Mouse (Mus musculus) hindlimb bud, embryonic 11.5 days (tissue): ENCODE measurements around the gene Ccdc71.

ENCODE experiments used
- DNase-seq: peaks from one replicate; pipeline ENCODE4 v3.0.0-alpha.2; 2012; ENCODE audit warnings: low read depth, low spot score; ENCODE audit errors: extremely low spot score

Ccdc71 gene

DNA sequence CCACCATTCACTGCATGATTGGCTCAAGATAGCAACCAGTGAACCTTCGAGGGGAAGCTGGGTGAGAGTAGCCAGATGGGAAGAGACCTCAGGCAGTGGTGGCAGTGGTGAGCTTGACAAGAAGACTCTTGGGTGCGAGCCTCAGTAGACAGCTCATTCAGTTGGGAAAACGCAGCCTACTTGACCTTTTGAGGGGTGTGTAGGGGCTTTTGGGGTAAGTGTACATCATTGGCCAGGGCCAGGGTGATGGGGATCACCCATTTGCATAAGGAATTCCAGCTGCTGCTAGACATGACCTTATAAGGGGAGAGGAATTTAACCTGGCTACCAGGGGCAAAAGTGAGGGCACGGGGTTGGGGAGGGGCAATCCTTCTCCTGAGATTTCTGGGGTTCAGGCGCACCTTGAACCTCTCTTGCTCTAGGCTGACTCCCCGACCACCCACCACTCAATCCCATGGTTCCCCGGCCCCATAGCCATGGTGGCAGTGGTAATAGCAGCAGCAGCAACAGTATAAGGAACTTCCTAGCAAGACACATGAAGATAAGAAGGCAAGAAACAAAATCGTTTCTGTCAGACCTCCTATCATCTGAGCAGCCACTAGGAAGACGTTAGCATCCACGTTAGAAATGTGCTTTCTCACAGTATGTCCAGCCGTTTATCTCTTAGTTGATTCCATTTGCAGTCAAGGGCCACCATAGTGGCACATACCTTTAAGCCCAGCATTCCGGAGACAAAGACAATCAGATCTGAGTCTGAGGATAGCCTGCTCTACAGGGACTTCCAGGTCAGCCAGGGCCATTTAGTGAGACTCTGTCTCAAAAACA lies 4.4 kb upstream of the Ccdc71 start:
- DNase-seq = no peak

- DNase-seq = no peak
Measured at GRCm38 (mm10) chr9:108456953-108457352, 3.4 kb upstream of the Ccdc71 start.

- DNase-seq = no peak
Measured at GRCm38 (mm10) chr9:108459939-108460318, 398 bp upstream of the Ccdc71 start.

GRCm38 (mm10) chr9:108461181-108461631 lies 879 bp downstream of the Ccdc71 start, which contains the start of gene Klhdc8b:
Gene Klhdc8b, minus strand, starts transcription at chr9:108461581.
- DNase-seq = no peak

DNA sequence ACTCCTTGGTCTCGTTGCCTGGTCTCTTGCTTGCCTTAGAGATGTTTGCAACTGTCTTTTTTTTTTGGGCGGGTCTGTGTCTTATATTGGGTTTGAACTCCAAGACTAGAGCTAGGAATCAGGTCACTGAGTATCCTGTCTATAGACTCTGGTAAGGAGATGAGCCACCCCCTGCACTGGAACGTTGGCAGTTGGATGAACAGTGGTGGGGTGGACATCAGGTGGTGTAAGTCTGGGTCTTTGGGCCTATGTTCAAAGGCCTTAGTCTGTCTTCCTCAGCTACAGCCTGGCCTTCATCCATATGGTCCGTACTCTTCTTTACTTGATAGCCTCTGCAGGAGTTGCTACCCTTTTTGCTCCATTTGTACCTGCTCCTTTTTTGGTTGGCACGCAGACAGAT lies 1.3 kb downstream of the Ccdc71 start:
- DNase-seq = no peak

DNA sequence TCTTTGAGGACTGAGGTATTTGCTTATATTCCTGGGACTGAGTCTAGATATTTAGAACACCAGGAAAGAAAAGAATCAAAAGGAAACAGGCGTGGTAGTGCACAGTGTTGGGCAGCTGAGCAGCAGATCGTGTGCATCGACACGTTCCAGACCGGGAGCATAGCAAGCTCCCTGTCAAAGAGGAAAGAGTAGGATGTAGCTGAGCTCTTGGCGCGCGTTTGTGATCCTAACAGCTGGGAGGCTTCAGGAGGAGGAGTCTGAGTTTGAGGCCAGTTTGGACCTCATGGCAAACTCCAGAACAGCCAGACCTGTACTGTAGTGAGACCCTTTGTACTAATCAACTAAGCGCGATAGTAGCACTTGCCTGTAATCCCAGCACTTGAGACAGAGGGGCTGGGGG lies 1.9 kb downstream of the Ccdc71 start:
- DNase-seq = no peak

- no peak for DNase-seq
Measured at GRCm38 (mm10) chr9:108463713-108464112, 3.4 kb downstream of the Ccdc71 start.

- no peak for DNase-seq
Measured at GRCm38 (mm10) chr9:108466219-108466618, 5.9 kb downstream of the Ccdc71 start.

- no peak for DNase-seq
Measured at GRCm38 (mm10) chr9:108469430-108469829, 9.1 kb downstream of the Ccdc71 start.

DNA sequence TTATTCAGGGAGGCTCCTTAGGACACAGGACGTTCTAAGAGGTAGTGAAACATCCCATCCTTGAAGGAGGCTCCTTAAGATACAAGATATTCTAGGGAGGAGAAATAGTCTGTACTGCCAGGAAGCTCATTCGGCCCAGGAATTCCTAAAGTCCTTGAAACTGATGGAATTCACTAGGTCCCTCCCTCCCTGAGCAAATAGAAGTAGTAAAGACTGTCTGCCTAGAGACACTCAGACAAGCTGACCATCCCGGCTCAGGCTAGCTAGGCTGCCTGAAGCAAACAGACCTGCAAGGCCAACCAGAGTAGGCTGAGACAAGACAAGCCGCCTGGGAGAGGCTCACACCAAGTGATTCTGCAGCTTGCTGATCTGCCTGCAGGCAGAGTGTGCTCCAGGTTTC lies 9.5 kb downstream of the Ccdc71 start:
- DNase-seq = no peak

DNA sequence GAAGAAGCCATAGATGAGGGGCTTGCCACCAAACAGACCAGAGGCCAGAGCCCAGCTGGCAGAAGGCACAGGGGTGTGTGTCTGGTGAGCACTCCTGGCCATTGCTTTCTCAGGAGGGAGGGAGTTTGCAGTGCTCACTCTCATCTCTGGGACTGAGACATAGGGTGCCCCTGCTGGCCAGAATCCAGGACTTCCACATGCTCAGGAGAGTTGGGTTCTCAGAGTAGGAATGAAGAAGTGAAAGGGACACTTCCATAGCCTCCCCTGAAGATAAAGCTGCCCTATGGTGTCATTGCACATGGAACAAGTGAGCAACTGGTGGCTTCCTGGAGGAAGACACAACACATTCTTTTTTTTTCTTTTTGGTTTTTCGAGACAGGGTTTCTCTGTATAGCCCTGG lies 14.2 kb downstream of the Ccdc71 start:
- no peak for DNase-seq

DNA sequence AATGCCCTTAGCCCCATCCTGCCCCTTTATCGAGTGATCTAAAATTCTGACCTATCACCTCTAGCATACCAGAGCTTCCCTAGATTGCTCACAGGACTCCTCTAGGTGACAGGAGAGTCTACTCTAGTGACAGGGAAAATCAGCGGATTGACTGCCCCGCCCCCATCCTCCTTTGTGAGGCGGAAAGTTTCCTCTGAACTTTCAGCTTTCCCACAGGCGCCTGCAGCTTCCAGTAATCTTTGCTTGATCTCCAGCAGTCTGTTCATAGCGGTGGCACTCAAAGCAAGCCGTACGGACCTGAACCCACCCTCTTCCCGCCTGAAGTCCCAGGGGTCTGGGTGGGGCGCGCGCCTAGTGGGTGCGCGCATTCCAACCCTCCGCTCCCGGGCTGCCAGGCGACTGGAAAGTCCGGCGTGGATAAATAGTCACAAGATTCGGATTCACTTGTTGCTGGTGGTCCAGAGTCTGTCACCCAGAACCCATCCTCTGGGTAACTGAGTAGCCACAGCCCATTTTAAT lies 18.4 kb downstream of the Ccdc71 start:
- DNase-seq = peak; percentile 68

- no peak for DNase-seq
Measured at GRCm38 (mm10) chr9:108479241-108479640, 18.9 kb downstream of the Ccdc71 start.

GRCm38 (mm10) chr9:108479721-108480351 lies 19.5 kb downstream of the Ccdc71 start, which contains the start of gene Lamb2:
Gene Lamb2, plus strand, starts transcription at chr9:108479736.
- peak; percentile 89 for DNase-seq

DNA sequence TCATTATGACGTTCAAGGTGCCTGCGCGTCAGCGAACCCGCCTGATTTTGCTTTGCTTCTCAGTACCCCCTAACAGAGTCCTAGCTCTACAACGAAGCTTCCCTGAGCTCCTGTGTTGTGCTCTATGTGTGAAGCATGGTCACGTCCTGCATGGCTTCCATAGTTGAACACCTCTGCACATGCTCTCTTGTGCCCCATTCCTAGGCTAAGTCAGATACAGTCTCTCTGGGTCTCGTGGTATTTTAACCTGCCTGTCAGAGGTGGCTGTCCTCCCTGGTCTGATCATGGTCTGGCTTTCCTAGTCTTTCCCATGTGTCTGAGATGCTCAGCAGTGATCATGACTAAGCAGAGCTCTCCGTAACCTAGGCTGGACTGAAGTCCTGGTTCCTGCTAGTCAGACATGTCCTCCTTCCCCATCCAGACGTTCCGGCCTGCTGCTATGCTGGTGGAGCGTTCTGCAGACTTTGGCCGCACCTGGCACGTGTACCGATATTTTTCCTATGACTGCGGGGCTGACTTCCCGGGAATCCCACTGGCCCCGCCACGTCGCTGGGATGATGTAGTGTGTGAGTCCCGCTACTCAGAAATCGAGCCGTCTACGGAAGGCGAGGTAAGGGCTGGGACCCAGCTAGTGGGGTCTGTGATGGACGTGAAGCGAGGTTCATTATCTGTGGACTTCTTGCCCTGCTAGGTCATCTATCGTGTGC lies 20.6 kb downstream of the Ccdc71 start:
- DNase-seq = no peak

GRCm38 (mm10) chr9:108481520-108482210 lies 21.3 kb downstream of the Ccdc71 start:
- no peak for DNase-seq

DNA sequence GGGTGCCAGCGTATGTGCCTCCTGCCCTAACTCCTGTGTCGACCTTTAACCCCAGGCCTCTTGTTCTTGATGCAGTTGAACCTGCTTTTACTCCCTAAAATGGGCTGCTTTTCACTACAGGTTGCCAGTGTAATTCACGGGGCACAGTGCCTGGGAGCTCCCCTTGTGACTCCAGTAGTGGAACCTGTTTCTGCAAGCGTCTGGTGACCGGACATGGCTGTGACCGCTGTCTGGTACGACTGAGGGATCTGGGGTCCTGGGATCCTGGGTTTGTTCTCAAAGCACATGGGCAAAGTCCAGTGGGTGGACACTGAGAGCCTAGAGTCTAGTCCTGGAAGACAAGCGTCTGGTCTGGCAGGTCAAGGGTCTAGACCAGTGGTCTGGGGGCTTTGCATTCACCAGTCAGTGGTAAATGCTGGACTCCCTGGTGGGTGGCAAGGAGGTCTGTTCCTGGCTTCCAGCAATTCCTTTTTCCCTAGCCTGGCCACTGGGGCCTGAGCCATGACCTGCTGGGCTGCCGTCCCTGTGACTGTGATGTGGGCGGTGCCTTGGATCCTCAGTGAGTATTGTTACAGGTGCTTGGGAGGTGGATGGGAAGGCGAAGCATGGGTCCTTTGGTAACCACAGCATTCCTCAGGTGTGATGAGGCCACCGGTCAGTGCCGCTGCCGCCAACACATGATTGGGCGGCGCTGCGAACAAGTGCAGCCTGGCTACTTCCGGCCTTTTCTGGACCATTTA lies 22.9 kb downstream of the Ccdc71 start:
- DNase-seq = no peak

GRCm38 (mm10) chr9:108484021-108484420 lies 23.7 kb downstream of the Ccdc71 start:
- no peak for DNase-seq

DNA sequence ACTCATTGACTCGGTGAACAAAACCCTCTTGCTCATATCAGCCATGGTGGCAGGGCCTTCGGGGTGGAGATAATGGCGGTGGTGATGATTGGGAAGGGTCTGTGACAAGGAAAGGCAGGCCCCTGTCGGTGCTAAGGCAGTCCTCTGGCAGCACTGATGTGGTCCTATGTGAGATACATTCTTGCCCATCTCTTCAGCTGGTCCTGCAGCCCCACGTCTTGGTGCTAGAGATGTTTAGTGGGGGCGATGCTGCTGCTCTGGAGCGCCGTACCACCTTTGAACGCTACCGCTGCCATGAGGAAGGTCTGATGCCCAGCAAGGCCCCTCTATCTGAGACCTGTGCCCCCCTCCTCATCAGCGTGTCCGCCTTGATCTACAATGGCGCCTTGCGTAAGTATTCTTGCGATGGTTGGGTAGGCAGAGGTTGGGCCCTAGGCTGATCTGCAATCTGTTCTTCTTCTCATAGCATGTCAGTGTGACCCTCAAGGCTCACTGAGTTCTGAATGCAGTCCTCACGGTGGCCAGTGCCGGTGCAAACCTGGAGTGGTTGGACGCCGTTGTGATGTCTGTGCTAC lies 25.1 kb downstream of the Ccdc71 start:
- DNase-seq = no peak
